Mouse (Mus musculus) embryonic fibroblast, embryonic 13.5 days (primary cell): Measurements from ENCODE around the gene Ptpn7.

ENCODE experiments used
- CTCF ChIP-seq: IDR thresholded peaks from 2 replicates; pipeline ENCODE4 v1.5.1; 2011; ENCODE audit warnings: mild to moderate bottlenecking, control low read depth, low read length, moderate library complexity, borderline replicate concordance; ENCODE audit not compliant: insufficient read depth
- POLR2A ChIP-seq: IDR thresholded peaks from 2 replicates; pipeline ENCODE4 v1.6.1; 2011; ENCODE audit warnings: low read depth, mild to moderate bottlenecking, control low read depth, low read length, moderate library complexity

DNA sequence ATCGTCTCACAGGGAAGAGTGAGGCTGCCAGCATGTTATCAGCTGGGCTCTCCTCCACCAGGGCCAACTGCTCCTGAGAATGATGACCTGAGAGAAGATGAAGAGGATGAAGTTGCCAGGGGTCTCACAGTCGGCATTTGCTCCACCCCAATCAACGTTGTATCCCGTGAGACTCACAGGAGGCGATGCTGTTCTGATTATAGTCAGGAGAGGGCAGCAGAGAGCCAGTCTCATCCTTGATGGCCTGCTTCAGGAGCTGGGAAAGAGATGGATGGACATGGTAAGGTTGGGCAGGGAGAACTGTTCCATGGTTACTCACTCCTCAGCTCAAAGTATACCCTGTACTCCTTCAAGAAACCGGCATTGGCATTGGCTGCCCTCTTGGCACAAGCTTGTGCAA, 22.4 kb upstream of the Ptpn7 start:
- peak; percentile 82 for TF ChIP-seq CTCF
- TF ChIP-seq POLR2A: no peak
